25 mouse cellular contexts compared by ENCODE assay signal in genomic region chr8:104610185-104610766, GRCm38 (mm10). TPM values are rescaled to one million over a fixed set of nuclear protein-coding genes. Genes with fewer than 3 reads are reported as not detected.
DNase-seq lines count a peak whose midpoint lies in the region; ATAC-seq and TF ChIP-seq lines count a peak whose summit lies in the region.
"Had no signal": no experiment of that assay in that cellular context is flagged by ENCODE, and none has a peak within 500 bp of the region (broad histone marks: within the 10 kb centered on the region; RNA-seq: fewer than 3 reads in every experiment).

No protein-coding gene starts in this region.

- H3K4me3 ChIP-seq in hindbrain, embryonic 11.5 days (ENCODE audit: low read depth, low read length): no peak overlapping the region
- H3K4me3 ChIP-seq in hindbrain, embryonic 10.5 days: no peak overlapping the region
- H3K4me3 ChIP-seq in neural tube, embryonic 11.5 days (ENCODE audit: low read depth, low read length): no peak overlapping the region
- H3K4me3 ChIP-seq in heart, embryonic 13.5 days: peak overlapping the region; percentile 17; the same call in 1 of the 2 replicates
- H3K4me3 ChIP-seq in myocyte: no peak overlapping the region
- H3K4me3 ChIP-seq: forebrain, embryonic 10.5 days; limb, embryonic 15.5 days; neural tube, embryonic 13.5 days; stomach, embryonic 15.5 days had no signal

- DNase-seq in hindbrain, embryonic 11.5 days (ENCODE audit: low spot score): no peak
- DNase-seq in hindbrain, embryonic 10.5 days (ENCODE audit: low spot score): no peak
- peak; percentile 20 for DNase-seq in neural tube, embryonic 11.5 days (ENCODE audit: low spot score)
- DNase-seq in neural tube, embryonic 10.5 days (ENCODE audit: extremely low spot score, low spot score): no peak
- no peak for DNase-seq in ovary, postnatal 14 days (ENCODE audit: low spot score)
- DNase-seq in adrenal gland, postnatal 36 days: no peak
- DNase-seq: adrenal gland, adult 2 months; B cell, adult 2 months; cerebellum, adult 9-10 months; kidney, postnatal 10 days; lung, postnatal 36 days; midbrain, embryonic 14.5 days; retina, postnatal 1 day; thymus, postnatal 25 days had no signal

- H3K79me2 ChIP-seq in myocyte (ENCODE audit: control insufficient read depth, insufficient read depth): no peaks in the 10 kb centered on the region

- no peak overlapping the region for H3ac ChIP-seq in myocyte (ENCODE audit: control insufficient read depth, insufficient read length)

- H3K27ac ChIP-seq in hindbrain, embryonic 11.5 days (ENCODE audit: low read depth, low read length): no peak overlapping the region
- no peak overlapping the region for H3K27ac ChIP-seq in hindbrain, embryonic 10.5 days
- no peak overlapping the region for H3K27ac ChIP-seq in neural tube, embryonic 11.5 days (ENCODE audit: low read depth, low read length)
- peak overlapping the region; percentile 99 for H3K27ac ChIP-seq in heart, embryonic 13.5 days (replicated peaks)
- H3K27ac ChIP-seq: forebrain, embryonic 10.5 days; limb, embryonic 15.5 days; neural tube, embryonic 13.5 days; stomach, embryonic 15.5 days had no signal

- WGBS in hindbrain, embryonic 11.5 days: 78% methylated on average over 12 of the region's 12 CpGs
- 85% methylated on average over 12 of the region's 12 CpGs for WGBS in hindbrain, embryonic 10.5 days
- 79% methylated on average over 12 of the region's 12 CpGs for WGBS in neural tube, embryonic 11.5 days
- 28% methylated on average over 12 of the region's 12 CpGs for WGBS in heart, embryonic 13.5 days

- ATAC-seq in hindbrain, embryonic 11.5 days (ENCODE audit: low FRiP score): peak; percentile 44; the same call in 1 of the 2 replicates
- ATAC-seq in neural tube, embryonic 11.5 days (ENCODE audit: insufficient read depth, low FRiP score, low TSS enrichment): no peak
- peak; percentile 58 for ATAC-seq in heart, embryonic 13.5 days (ENCODE audit: extremely low read depth, insufficient number of reproducible peaks, low FRiP score, low TSS enrichment)
- ATAC-seq: inflammation-experienced regulatory T-cells, adult 6 months had no signal

- no peak overlapping the region for H3K9ac ChIP-seq in hindbrain, embryonic 11.5 days (ENCODE audit: low read depth, low read length)
- no peak overlapping the region for H3K9ac ChIP-seq in neural tube, embryonic 11.5 days (ENCODE audit: low read length)
- H3K9ac ChIP-seq in heart, embryonic 13.5 days: peak overlapping the region; percentile 81
- H3K9ac ChIP-seq: limb, embryonic 15.5 days; neural tube, embryonic 13.5 days; stomach, embryonic 15.5 days had no signal

- no peak for TF ChIP-seq POLR2A in myocyte (IDR thresholded peaks at IDR 0.05; ENCODE audit: insufficient read length, low read depth)

- no peaks in the 10 kb centered on the region for H3K27me3 ChIP-seq in hindbrain, embryonic 11.5 days (ENCODE audit: control insufficient read depth, insufficient read depth, low read length)
- H3K27me3 ChIP-seq in hindbrain, embryonic 10.5 days (ENCODE audit: insufficient read depth, poor library complexity, severe bottlenecking): no peaks in the 10 kb centered on the region
- H3K27me3 ChIP-seq in neural tube, embryonic 11.5 days (ENCODE audit: control insufficient read depth, insufficient read depth, low read length): no peaks in the 10 kb centered on the region
- H3K27me3 ChIP-seq in heart, embryonic 13.5 days (replicated peaks): no peaks in the 10 kb centered on the region
- H3K27me3 ChIP-seq in myocyte (ENCODE audit: control insufficient read depth, insufficient read depth, insufficient read length): no peaks in the 10 kb centered on the region
- H3K27me3 ChIP-seq: limb, embryonic 15.5 days; neural tube, embryonic 13.5 days; stomach, embryonic 15.5 days had no signal

- no peaks in the 10 kb centered on the region for H3K36me3 ChIP-seq in hindbrain, embryonic 11.5 days (ENCODE audit: control insufficient read depth, insufficient read depth, low read length)
- no peaks in the 10 kb centered on the region for H3K36me3 ChIP-seq in hindbrain, embryonic 10.5 days
- H3K36me3 ChIP-seq in neural tube, embryonic 11.5 days (ENCODE audit: control insufficient read depth, insufficient read depth, low read length): no peaks in the 10 kb centered on the region
- no peaks in the 10 kb centered on the region for H3K36me3 ChIP-seq in heart, embryonic 13.5 days
- H3K36me3 ChIP-seq in myocyte (ENCODE audit: control insufficient read depth, insufficient read depth): no peaks in the 10 kb centered on the region
- H3K36me3 ChIP-seq: forebrain, embryonic 10.5 days; limb, embryonic 15.5 days; neural tube, embryonic 13.5 days; stomach, embryonic 15.5 days had no signal

- H3K9me3 ChIP-seq in hindbrain, embryonic 11.5 days (ENCODE audit: control insufficient read depth, low read length): no peaks in the 10 kb centered on the region
- H3K9me3 ChIP-seq in hindbrain, embryonic 10.5 days: no peaks in the 10 kb centered on the region
- no peaks in the 10 kb centered on the region for H3K9me3 ChIP-seq in neural tube, embryonic 11.5 days (ENCODE audit: control insufficient read depth, low read length)
- no peaks in the 10 kb centered on the region for H3K9me3 ChIP-seq in heart, embryonic 13.5 days
- H3K9me3 ChIP-seq: forebrain, embryonic 10.5 days; limb, embryonic 15.5 days; neural tube, embryonic 13.5 days; stomach, embryonic 15.5 days had no signal

- H3K4me1 ChIP-seq in hindbrain, embryonic 11.5 days (replicated peaks; ENCODE audit: control insufficient read depth, insufficient read depth, low read length): no peaks in the 10 kb centered on the region
- H3K4me1 ChIP-seq in hindbrain, embryonic 10.5 days (replicated peaks): peaks cover 6% of the 10 kb centered on the region; the same call in 1 of the 2 replicates
- no peaks in the 10 kb centered on the region for H3K4me1 ChIP-seq in neural tube, embryonic 11.5 days (ENCODE audit: control insufficient read depth, insufficient read depth, low read length)
- peaks cover 90% of the 10 kb centered on the region for H3K4me1 ChIP-seq in heart, embryonic 13.5 days
- H3K4me1 ChIP-seq: neural tube, embryonic 13.5 days had no signal

- H3K4me2 ChIP-seq in hindbrain, embryonic 11.5 days (replicated peaks; ENCODE audit: low read depth, low read length): no peak overlapping the region
- H3K4me2 ChIP-seq in neural tube, embryonic 11.5 days (ENCODE audit: low read depth): no peak overlapping the region
- peak overlapping the region; percentile 68 for H3K4me2 ChIP-seq in heart, embryonic 13.5 days
- peak overlapping the region; percentile 46 for H3K4me2 ChIP-seq in myocyte (ENCODE audit: low read depth)
- H3K4me2 ChIP-seq: limb, embryonic 15.5 days; neural tube, embryonic 13.5 days; stomach, embryonic 15.5 days had no signal

TF ChIP-seq in myocyte, 11 proteins besides CTCF, POLR2A, EP300 and RAD21 (continues in another document):
- TF ChIP-seq MYOG (IDR thresholded peaks at IDR 0.05; ENCODE audit: control insufficient read depth in 1 of 3, insufficient read depth in 1 of 3, insufficient read length in 2 of 3, low read depth in 2 of 3) (peak; percentile 70 to 86 (median 78)), SRF (IDR thresholded peaks at IDR 0.05; ENCODE audit: control insufficient read depth, insufficient read length, low read depth) (no peak), TCF3 (IDR thresholded peaks at IDR 0.05; ENCODE audit: insufficient read length, low read depth) (no peak), TCF12 (IDR thresholded peaks at IDR 0.05; ENCODE audit: insufficient read depth, poor library complexity, severe bottlenecking) (peak; percentile 24), CEBPB (IDR thresholded peaks at IDR 0.05; ENCODE audit: insufficient read depth, poor library complexity, severe bottlenecking) (no peak), POLR2AphosphoS2 (IDR thresholded peaks at IDR 0.05; ENCODE audit: insufficient read length, low read depth) (no peak), MAX (IDR thresholded peaks at IDR 0.05; ENCODE audit: low read depth) (no peak), MYOD1 (IDR thresholded peaks at IDR 0.05; ENCODE audit: control insufficient read depth in 1 of 3, insufficient read length in 2 of 3, low read depth in 2 of 3) (peak in 2 of 3 experiments; percentile 63 to 83), E2F4 (IDR thresholded peaks at IDR 0.05; ENCODE audit: insufficient read depth) (no peak)

RNA-seq across cellular contexts. Expression of gene Cdh16, which starts 13.9 kb away (rescaled TPM):
- polyA plus RNA-seq in hindbrain, embryonic 11.5 days (2014; fragmentation: Nextera tagmentation; extraction: Ambion mirVana): not detected in 2 replicates
- not detected in 2 replicates for polyA plus RNA-seq in hindbrain, embryonic 10.5 days (2016; fragmentation: Nextera tagmentation; extraction: Ambion mirVana)
- polyA plus RNA-seq in neural tube, embryonic 11.5 days (2014; fragmentation: Nextera tagmentation; extraction: Ambion mirVana): 0.80 TPM in 1 of 2 replicates, not detected in the other
- polyA plus RNA-seq in heart, embryonic 13.5 days (2015; fragmentation: Nextera tagmentation; extraction: Ambion mirVana): 18.2 and 18.4 TPM in 2 replicates
- 0.29 TPM for polyA plus RNA-seq in myocyte (2012; fragmentation: generic; extraction: Trizol)
- not detected for total RNA-seq in adrenal gland, postnatal 36 days (2021)
- total RNA-seq: adrenal gland, adult 2 months; granulocyte monocyte progenitor cell, adult 5-6 weeks; layer of hippocampus, postnatal 14 days had no signal
- polyA plus RNA-seq: adrenal gland, adult 2 months; embryonic facial prominence, embryonic 11.5 days; forebrain, embryonic 10.5 days; inflammation-experienced regulatory T-cells, adult 6 months; midbrain, embryonic 14.5 days; small intestine, adult 2 months had no signal

RNA-seq across cellular contexts. Expression of gene Pdp2, which starts 19.0 kb away (rescaled TPM):
- 14.4 and 17.1 TPM in 2 replicates for polyA plus RNA-seq in hindbrain, embryonic 11.5 days (2014; fragmentation: Nextera tagmentation; extraction: Ambion mirVana)
- 12.7 and 13.3 TPM in 2 replicates for polyA plus RNA-seq in hindbrain, embryonic 10.5 days (2016; fragmentation: Nextera tagmentation; extraction: Ambion mirVana)
- polyA plus RNA-seq in neural tube, embryonic 11.5 days (2014; fragmentation: Nextera tagmentation; extraction: Ambion mirVana): 17.8 and 20.0 TPM in 2 replicates
- polyA plus RNA-seq in heart, embryonic 13.5 days (2015; fragmentation: Nextera tagmentation; extraction: Ambion mirVana): 7.1 and 7.3 TPM in 2 replicates
- polyA plus RNA-seq in myocyte (2012; fragmentation: generic; extraction: Trizol): 2.3 TPM
- total RNA-seq in adrenal gland, postnatal 36 days (2021): 10 to 100 TPM; 30.4 to 33.0 TPM

RNA-seq across cellular contexts. Expression of gene Rrad, which starts 20.9 kb away (rescaled TPM):
- polyA plus RNA-seq in hindbrain, embryonic 11.5 days (2014; fragmentation: Nextera tagmentation; extraction: Ambion mirVana): 1.7 and 2.1 TPM in 2 replicates
- 1.2 and 1.5 TPM in 2 replicates for polyA plus RNA-seq in hindbrain, embryonic 10.5 days (2016; fragmentation: Nextera tagmentation; extraction: Ambion mirVana)
- polyA plus RNA-seq in neural tube, embryonic 11.5 days (2014; fragmentation: Nextera tagmentation; extraction: Ambion mirVana): 2.9 and 4.3 TPM in 2 replicates
- polyA plus RNA-seq in heart, embryonic 13.5 days (2015; fragmentation: Nextera tagmentation; extraction: Ambion mirVana): 285 and 323 TPM in 2 replicates
- polyA plus RNA-seq in myocyte (2012; fragmentation: generic; extraction: Trizol): 17.9 TPM
- total RNA-seq in adrenal gland, postnatal 36 days (2021): 10 to 100 TPM in 1 of 2 experiments, 1 to 10 TPM in 1; 3.4 to 14.0 TPM

RNA-seq across cellular contexts. Expression of gene Ciao2b, which starts 31.5 kb away (rescaled TPM):
- 99.6 and 103 TPM in 2 replicates for polyA plus RNA-seq in hindbrain, embryonic 11.5 days (2014; fragmentation: Nextera tagmentation; extraction: Ambion mirVana)
- 111 and 121 TPM in 2 replicates for polyA plus RNA-seq in hindbrain, embryonic 10.5 days (2016; fragmentation: Nextera tagmentation; extraction: Ambion mirVana)
- 96.9 and 99.1 TPM in 2 replicates for polyA plus RNA-seq in neural tube, embryonic 11.5 days (2014; fragmentation: Nextera tagmentation; extraction: Ambion mirVana)
- 186 and 228 TPM in 2 replicates for polyA plus RNA-seq in heart, embryonic 13.5 days (2015; fragmentation: Nextera tagmentation; extraction: Ambion mirVana)
- polyA plus RNA-seq in myocyte (2012; fragmentation: generic; extraction: Trizol): 217 TPM
- 10 to 100 TPM; 46.1 to 51.1 TPM for total RNA-seq in adrenal gland, postnatal 36 days (2021)

Comparison
In these comparisons a context has a peak if more than half of its experiments do, and no peak if none do; other contexts are left out.
1. H3K4me2 ChIP-seq: peak in heart, embryonic 13.5 days (single experiment) and myocyte (single experiment); none in hindbrain, embryonic 11.5 days (single experiment) and neural tube, embryonic 11.5 days (single experiment).
2. RNA of gene Cdh16, which starts 13.9 kb away (polyA plus RNA-seq): 18.2 to 18.4 TPM in heart, embryonic 13.5 days; 0.29 TPM in myocyte (single experiment), not detected in hindbrain, embryonic 11.5 days, not detected in hindbrain, embryonic 10.5 days and 0.80 TPM in neural tube, embryonic 11.5 days; every median in the first group is over 10 times any median in the second.
3. RNA of gene Rrad, which starts 20.9 kb away (polyA plus RNA-seq): 285 to 323 TPM in heart, embryonic 13.5 days; 17.9 TPM in myocyte (single experiment), 2.9 to 4.3 TPM in neural tube, embryonic 11.5 days, 1.7 to 2.1 TPM in hindbrain, embryonic 11.5 days and 1.2 to 1.5 TPM in hindbrain, embryonic 10.5 days; every median in the first group is over 10 times any median in the second.